Mouse (Mus musculus) erythroblast, embryonic 14.5 days (primary cell): ENCODE measurements around the gene Fkbp7.

Experiments used
- GATA1 ChIP-seq: IDR thresholded peaks from 2 replicates; pipeline ENCODE4 v1.6.1; 2012; ENCODE audit warnings: low read length, inconsistent platforms, mixed read lengths
- TAL1 ChIP-seq: IDR thresholded peaks from 3 replicates; pipeline ENCODE4 v1.6.1; 2012; ENCODE audit warnings: low read length, inconsistent platforms, mixed read lengths

GRCm38 (mm10) chr2:76665531-76665930 lies 7.4 kb downstream of the Fkbp7 start:
- no peak for TF ChIP-seq GATA1
- no peak for TF ChIP-seq TAL1
